Mouse (Mus musculus) hindbrain, embryonic 14.5 days (tissue): ENCODE data around the gene Slc5a4a. TPM values are rescaled to one million over a fixed set of nuclear protein-coding genes. Genes with fewer than 3 reads are reported as not detected.

Experiments
- microRNA counts: library from miRNA; unstranded; fragments of <30 nt; microRNA quantifications from one replicate; lab custom pipeline; 2016
- microRNA-seq: library from miRNA; unstranded; fragments of <30 nt; microRNA quantifications from one replicate; pipeline ENCODE4, GENCODE M21; 2016
- polyA plus RNA-seq: library from polyadenylated mRNA; unstranded; fragments of >200 nt; fragmentation: Nextera tagmentation; extraction: Ambion mirVana; gene quantifications from 2 replicates; pipeline ENCODE4 v1.2.1, GENCODE M21; 2014

The Slc5a4a gene
- polyA plus RNA-seq, 1 experiment from 2014 or later, result not detected

MicroRNAs within 50 kb of the gene (microRNA counts, 519-probe panel; counts per million panel counts)
- microRNA mmu-miR-678 (lab: Ali Mortazavi, UCI), result 2,043 counts per million, percentile 3 among the panel's probes with 10 or more counts

Small RNA genes lying within 50 kb of the gene (microRNA-seq; reads per million reads assigned to microRNA genes)
- not detected for gene Mir678

Other genes starting within 250 kb of the Slc5a4a start
- gene Smarcb1, start 225.8 kb upstream of the Slc5a4a start, polyA plus RNA-seq, result 230 and 231 TPM in 2 replicates
- gene Chchd10, start 214.3 kb upstream of the Slc5a4a start, polyA plus RNA-seq, result 148 TPM in 2 replicates
- gene Mmp11, start 211.0 kb upstream of the Slc5a4a start, polyA plus RNA-seq, result 16.8 and 18.0 TPM in 2 replicates
- gene Gm867, start 206.8 kb upstream of the Slc5a4a start, polyA plus RNA-seq, result 2.4 and 3.1 TPM in 2 replicates
- gene Vpreb3, start 204.4 kb upstream of the Slc5a4a start, polyA plus RNA-seq, result 0.48 and 1.6 TPM in 2 replicates
- 0.14 TPM in 1 of 2 replicates, not detected in the other for gene Gm5134, start 192.9 kb upstream of the Slc5a4a start, polyA plus RNA-seq
- 11.2 and 11.9 TPM in 2 replicates for gene Zfp280b, start 114.8 kb upstream of the Slc5a4a start, polyA plus RNA-seq
- gene Slc5a4b, start 36.5 kb upstream of the Slc5a4a start, polyA plus RNA-seq, result not detected in 2 replicates
- 306 and 367 TPM in 2 replicates for gene Prmt2, start 90.4 kb downstream of the Slc5a4a start, polyA plus RNA-seq
- 2.9 and 4.4 TPM in 2 replicates for gene S100b, start 106.4 kb downstream of the Slc5a4a start, polyA plus RNA-seq
- 11.3 and 12.1 TPM in 2 replicates for gene Dip2a, start 197.8 kb downstream of the Slc5a4a start, polyA plus RNA-seq